Mouse (Mus musculus): ENCODE measurements around the gene Eml6. TPM values are rescaled to one million over a fixed set of nuclear protein-coding genes. Genes with fewer than 3 reads are reported as not detected.
"Not testable (repeated sequence)": the region's sequence is repeated elsewhere in the genome, so short reads cannot be mapped to it uniquely, and the experiment has no call there.

Gene Eml6
- total RNA-seq, 2 experiments from 2014 or later = 15.2 to 29.4 TPM

DNA sequence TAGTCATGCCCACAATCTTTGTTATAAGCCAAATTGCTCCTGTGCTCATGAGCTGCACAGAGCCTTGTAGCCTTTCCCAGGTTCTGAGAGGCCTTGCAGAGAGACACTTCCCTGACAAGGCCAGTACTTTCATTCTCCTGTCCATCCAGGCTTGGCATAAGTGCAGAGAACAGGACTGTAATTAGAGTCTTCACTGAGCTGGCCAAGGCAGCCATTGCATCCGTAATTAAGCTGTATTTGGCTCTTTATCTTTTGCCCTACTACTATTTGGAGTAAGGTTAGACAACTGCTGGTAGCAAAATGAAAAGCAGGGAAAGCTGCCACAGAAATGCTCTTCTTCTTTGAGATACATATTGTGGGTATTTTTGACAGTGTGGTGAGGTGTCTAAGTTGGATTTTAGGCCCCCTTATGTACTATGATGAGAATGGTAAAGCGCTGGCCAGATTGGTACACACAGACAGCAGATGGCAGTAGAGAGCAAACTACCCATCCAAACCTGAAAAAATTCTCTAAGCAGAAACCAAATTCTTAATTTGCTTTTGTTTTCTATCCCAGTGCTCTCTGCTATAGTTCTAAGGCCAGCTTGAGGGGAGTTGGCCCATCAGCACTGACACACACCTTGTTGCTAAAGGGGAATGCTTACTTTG is 164.0 kb downstream of the Eml6 start:
- intact Hi-C loops (cut with DNase I) = loop anchor here (10.0 kb wide), 1 partner anchor 793 kb away; no protein-coding TSS in a partner anchor
- DNase-seq (ENCODE audit: low spot score in 2 of 2) = peak in 1 of 2 experiments; percentile 41

DNA sequence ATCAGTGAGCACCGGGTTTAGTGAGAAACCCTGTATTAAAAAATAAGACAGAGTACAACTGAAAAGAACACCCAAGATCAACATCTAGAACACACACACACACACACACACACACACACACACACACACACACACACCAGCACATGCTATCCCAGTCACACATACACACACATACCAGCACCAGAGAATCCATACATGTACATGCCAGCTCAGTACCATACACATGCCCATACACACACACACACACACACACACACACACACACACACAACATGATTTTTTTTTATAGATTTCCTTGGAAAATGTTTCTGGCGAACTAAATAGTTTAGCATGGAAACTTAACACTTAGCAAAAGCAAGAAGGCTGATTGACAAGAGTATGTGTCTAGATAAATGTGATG is 164.8 kb downstream of the Eml6 start:
- DNase-seq (ENCODE audit: low spot score in 2 of 2) = no peak
- intact Hi-C loops (cut with DNase I) = loop anchor here (10.0 kb wide), 1 partner anchor 794 kb away; no protein-coding TSS in a partner anchor

DNA sequence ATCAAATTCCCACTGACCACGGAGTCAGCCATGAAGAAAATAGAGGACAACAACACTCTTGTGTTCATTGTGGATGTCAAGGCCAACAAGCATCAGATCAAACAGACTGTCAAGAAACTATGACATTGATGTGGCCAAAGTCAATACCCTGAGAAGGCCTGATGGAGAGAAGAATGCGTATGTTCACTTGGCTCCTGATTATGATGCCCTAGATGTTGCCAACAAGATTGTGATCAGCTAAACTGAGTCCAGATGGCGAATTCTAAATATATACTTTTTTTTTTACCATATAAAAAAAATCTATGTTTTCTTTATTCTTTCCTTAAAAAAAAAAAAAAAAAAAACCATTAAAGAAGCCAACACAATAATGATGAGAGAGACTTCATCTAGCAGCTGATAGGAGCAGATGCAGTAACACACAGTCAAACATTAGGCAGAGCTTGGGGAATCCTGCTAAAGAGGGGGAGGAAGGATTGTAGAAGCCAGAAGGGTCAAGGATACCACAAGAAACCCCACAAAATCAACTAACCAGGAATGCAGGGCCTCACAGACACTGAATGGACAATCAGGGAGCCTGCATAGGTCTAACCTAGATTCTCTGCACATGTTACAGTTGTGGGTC is 185.1 kb downstream of the Eml6 start:
- DNase-seq (ENCODE audit: low spot score in 2 of 2) = no peak
- intact Hi-C loops (cut with DNase I) = no loop called here

DNA sequence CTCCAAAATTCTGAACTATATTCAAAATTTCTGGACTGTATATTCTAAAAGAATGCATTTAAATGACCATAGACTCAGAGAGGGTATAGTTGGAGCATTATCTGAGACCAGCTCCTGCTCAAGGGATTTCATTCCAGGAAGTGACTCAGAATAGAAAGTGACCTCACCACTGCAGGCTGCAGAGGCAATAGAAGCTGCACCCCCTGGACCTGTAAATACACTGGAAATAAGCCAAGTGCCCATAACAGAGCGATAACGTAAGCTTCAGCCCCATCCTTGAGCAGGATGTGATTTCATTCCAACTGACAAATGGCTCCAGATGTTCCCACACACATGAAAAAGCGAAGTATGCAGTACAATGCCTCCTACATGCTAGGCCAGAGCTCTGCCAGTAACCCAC is 186.1 kb downstream of the Eml6 start:
- intact Hi-C loops (cut with DNase I) = no loop called here
- no peak for DNase-seq (ENCODE audit: low spot score in 2 of 2)

DNA sequence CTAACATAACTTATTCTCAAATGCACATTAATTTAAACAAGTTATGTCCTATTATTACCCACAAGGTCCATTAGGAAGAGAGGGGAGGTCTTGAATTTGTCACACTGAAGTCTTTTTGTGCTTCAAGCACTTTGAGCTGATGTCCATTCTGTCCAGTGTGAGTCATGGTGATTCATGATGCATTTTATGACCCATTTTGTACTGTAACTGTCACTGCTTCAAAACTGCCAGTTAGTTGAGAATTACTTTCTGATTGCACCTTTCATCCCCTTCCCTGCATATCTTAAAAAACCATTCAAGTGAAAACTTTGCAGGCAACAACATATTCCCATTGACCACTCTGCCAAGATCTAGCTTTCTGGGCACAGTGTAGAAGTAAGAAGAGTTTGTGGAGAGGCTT is 188.8 kb downstream of the Eml6 start:
- intact Hi-C loops (cut with DNase I) = no loop called here
- DNase-seq (ENCODE audit: low spot score in 2 of 2) = no peak

DNA sequence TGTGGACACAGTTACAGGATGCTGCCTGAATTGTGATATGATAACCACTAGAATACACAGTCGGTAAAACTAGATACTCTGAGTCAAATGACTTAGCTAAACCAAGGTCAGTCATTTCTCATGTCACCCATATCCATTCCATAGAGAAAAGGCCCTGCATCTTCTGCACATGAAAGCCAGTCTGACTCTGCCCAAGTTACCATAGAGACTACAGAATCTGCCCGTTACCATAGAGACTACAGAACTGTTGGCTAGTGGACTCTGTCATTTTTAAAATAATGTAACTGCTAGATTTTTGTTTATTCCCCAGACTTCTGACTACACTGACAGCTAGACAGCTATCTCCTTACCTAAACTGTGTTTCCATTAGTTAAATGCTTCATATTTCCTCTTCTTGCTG is 198.1 kb downstream of the Eml6 start:
- DNase-seq (ENCODE audit: low spot score in 2 of 2) = no peak
- intact Hi-C loops (cut with DNase I) = no loop called here

DNA sequence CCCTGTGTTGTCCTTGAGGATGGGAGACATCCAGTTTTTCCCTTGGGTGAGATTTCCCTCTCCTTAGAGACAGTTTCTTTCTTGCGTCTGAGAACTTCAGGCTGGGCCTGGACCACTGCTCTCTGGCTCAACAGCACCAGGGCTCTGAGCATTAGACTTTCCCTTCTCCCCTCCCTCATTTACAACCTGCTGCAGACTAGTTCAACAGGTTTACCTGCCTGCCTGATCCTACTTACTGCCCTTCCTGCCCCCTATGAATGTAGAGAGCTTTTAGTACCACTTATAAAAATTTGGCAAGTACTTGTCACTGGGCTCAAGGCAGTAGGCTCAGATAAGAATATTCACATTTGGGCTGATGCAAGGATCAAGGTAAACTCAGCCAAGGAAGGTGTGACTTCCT is 199.8 kb downstream of the Eml6 start:
- DNase-seq (ENCODE audit: low spot score in 2 of 2) = no peak
- intact Hi-C loops (cut with DNase I) = no loop called here

DNA sequence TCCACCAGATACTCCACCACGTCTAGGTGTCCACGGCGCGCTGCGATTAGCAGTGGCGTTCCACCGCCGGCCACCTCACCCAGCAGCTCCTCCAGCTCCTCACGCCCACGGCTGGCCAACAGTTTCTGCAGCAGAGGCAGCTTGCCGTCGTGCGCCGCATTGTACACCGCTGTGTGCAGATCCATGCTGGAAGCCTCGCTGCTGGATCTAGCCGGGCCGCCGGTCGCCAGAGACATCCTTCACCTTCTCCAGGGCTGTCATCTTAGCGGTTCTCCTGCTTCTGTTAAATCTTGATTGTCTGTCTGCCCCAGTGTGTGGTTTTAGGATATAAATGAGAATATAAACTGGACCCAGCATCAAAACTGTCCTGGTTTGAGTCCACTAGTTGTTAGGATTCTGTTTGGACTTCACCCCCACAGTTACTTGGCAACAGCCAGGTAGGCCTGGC is 200.5 kb downstream of the Eml6 start, which contains the start of gene 4931440F15Rik:
Gene 4931440F15Rik, minus strand, starts transcription at position 398 of the 448 bp plus-strand sequence.
- intact Hi-C loops (cut with DNase I); DNase-seq (ENCODE audit: low spot score in 2 of 2): not testable (repeated sequence)

DNA sequence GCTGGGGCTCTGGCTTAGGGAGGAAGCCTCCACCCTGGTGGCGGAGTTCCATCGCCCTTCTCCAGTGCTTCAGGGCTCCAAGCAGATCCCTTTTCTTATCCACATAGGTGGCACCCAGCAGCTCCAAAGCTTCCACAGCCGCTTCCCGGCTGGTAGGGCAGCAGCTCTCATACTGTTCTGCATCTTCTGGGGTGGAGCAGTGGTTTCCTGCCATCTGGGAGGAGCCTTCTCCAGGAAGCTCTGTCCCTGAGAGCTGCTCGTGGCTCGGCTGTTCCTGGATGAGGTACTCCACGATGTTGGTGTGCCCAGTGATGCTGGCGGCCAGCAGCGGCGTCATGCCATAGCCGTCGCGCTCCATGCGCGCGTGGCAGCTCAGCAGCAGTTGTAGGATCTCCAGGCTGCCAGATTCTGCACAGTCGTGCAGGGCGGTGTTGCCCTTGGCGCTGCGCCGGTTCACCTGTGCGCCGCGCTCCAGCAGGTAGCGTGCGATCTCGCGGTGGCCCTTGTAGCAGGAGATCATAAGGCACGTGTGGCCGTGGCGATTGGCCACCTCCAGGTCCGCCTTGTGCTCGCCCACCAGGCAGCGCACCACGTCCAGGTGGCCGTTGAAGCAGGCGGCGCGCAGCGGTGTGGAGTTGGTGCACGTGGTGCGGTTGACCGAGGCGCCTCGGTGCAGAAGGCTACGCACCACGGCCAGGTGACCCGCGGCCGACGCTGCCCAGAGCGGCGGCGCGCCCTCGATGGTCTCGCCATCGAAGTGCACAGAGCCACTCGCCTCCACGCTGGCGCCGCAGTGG is 201.2 kb downstream of the Eml6 start:
- intact Hi-C loops (cut with DNase I); DNase-seq (ENCODE audit: low spot score in 2 of 2): not testable (repeated sequence)

DNA sequence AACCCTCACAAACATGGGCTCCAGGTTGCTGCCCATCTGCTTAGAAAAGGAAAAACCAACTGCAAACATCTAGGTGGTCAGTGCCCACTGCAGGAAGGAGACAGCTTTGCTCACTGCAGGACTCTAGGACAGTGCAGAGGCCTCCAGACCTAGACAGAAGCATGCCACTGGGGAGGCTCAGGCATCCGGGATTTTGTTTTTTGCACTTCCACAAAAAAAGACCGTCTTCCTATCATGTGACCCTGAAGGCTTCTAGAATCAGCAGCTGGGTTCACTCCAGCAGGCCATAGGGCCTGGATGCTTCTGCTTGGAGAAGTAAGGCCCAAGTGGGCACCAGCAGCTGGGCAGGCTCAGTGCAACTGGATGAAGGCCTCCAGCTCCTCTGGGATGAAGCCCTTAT is 202.7 kb downstream of the Eml6 start:
- DNase-seq (ENCODE audit: low spot score in 2 of 2) = no peak
- intact Hi-C loops (cut with DNase I) = no loop called here

DNA sequence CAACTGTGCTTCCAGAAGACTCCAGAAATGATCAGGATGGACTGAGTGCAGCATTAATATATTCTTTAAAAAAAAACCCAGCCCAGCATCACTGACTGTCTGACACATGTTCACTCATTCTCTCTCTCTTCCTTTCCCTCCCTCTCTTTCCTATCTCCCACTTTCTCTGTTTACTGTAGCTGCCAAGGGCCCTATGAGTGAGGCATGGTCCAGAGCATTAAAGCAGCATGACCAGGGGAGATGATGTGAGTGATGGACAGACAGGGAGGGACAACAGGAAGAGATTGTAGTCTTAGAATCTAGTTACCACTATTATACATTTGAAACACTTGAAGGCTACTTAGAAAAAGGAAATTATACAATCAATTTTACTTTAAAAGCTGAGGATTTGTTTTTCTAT is 210.2 kb downstream of the Eml6 start:
- intact Hi-C loops (cut with DNase I) = no loop called here
- no peak for DNase-seq (ENCODE audit: low spot score in 2 of 2)

DNA sequence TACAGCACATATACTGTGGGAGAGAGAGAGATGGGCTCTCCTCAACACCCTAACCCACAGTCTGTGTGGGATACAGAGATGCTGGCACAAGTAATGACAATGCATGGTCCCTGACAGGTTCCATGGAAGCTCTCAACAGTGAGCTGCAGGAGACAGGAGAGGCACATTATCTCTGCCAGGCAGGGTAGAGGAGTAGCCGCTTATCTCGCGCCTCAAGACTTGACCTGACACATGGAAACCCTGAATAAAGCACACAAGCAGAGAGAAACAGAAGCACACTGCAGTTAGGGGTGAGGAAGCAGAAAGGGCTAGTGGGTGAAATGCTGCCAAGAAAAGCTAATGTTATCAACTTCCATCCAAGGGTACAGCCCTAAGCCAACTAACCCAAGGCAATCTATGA is 210.6 kb downstream of the Eml6 start:
- intact Hi-C loops (cut with DNase I) = no loop called here
- no peak for DNase-seq (ENCODE audit: low spot score in 2 of 2)

DNA sequence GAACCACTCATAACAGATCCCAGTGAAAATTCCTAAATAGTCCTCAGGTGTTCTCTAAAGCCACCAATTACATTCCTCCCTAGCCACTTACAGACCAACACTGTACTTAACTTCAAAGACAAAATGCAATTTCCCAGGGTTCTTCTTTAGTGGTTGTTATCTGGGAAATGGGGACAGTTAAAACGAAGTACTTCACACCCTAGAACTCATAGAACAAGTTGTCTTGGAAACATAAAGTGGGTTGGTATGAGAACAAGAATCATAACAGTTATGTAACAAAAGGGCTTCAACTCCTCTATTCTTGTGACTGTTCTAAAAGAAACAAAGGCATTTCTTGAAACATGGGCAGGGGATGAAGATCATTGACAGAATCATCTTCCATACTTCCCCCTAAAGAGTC is 212.6 kb downstream of the Eml6 start:
- no peak for DNase-seq (ENCODE audit: low spot score in 2 of 2)
- intact Hi-C loops (cut with DNase I) = no loop called here

DNA sequence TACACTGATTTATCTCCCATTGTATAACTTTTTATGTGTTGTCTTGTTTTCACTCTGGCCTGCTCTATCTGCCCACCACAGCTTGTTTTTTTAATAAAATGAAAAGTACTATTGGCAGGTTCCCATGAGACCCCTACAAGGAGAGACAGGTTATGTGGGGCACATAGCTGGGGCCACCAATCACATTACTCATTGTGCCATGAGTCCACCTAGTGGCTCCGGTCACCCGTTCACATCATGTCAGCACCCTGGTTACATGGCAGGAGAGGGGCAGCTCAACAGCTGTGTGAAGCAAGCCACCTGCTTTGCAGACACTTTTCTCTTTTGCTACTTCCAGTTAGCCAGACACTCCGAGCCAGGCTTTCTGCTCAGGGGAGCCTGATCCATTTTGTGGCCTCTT is 213.4 kb downstream of the Eml6 start:
- intact Hi-C loops (cut with DNase I) = no loop called here

DNA sequence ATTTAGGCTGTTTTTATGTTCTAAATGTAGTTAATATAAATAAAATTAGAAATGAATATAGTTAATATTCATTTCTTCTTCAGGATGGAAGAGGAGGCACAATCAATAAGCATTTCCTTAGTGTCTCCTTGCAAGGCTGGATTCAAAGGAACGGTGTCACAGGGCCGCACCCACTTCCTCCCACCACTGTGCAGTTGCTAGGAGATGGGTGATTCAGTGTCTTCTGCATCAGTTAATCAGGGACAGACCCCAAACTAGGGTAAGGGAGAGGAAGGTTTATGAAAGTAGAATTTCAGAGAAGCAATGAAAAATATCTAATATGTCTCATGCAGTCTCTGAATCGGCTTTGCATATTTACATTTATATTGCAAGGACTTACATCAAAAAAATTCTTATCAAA is 215.5 kb downstream of the Eml6 start:
- DNase-seq (ENCODE audit: low spot score in 2 of 2) = no peak
- intact Hi-C loops (cut with DNase I) = no loop called here

More for the DNA sequence above, 213.4 kb downstream of the Eml6 start:
- DNase-seq (ENCODE audit: low spot score in 2 of 2) = no peak

DNA sequence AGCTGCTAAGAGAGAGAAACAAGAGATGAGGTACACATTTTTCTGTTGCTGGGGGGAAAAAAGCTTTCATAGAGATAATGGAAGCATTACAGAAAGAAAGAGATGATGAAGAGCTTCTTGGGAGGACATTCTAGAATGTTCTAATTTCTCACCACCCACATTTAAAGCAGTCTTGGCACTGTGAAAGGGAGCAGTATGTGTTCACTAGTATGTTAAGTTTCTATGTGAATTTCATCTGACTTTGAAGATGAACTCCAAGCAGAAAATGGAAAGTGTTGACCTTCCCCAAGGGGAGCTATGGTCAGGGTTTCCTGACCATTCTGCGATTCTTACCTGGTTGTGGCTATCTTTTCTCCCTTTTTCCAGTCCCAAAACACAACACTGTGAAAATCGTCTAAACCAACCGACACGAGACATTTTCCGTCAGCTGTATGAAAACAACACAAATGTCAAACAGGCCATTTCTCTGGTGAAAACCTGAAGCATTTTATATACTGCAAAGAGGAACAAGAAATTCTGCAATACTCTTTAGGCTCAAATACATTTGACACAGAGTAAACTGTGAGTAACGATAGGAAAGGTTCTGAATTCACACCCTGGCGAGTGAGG is 216.7 kb downstream of the Eml6 start:
- intact Hi-C loops (cut with DNase I) = loop anchor here (1.0 kb wide), 1 partner anchor 43 kb away; no protein-coding TSS in a partner anchor
- DNase-seq (ENCODE audit: low spot score in 2 of 2) = no peak

DNA sequence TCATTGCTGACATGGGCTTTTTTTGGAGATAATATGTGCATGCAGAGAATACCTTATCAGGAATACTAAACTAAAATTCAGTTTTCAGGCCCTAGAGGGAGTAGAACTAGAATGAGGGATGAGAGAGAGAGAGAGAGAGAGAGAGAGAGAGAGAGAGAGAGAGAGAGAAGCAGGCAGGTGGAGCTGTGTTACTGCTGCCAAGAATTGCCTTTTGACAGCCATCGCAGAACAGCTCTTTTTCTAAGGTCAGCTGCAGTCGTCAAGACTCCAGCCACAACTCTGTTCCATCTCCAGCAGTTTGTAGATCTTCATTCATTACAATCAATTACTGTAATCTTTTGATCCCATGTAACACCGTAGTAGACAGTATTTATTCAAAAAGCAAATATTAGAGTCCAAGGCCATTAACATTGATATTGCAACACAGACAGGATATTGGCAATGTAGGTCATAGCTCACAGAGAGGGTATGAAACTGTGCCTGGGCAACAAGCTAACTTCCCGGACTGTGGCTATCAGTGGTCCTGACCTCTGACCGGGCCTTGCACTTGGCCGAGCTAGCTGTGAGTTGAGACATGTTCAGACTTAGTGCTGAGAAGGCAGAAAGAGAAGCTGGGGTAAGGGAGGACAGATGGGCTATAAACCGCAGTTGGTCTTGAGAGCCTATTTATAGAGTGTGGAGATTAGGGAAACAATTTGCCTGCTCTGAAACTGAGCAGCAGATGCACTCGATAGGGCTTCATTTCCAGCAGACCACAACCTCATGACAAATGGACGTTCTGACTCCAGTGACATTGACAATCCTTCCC is 217.5 kb downstream of the Eml6 start:
- intact Hi-C loops (cut with DNase I) = no loop called here

DNA sequence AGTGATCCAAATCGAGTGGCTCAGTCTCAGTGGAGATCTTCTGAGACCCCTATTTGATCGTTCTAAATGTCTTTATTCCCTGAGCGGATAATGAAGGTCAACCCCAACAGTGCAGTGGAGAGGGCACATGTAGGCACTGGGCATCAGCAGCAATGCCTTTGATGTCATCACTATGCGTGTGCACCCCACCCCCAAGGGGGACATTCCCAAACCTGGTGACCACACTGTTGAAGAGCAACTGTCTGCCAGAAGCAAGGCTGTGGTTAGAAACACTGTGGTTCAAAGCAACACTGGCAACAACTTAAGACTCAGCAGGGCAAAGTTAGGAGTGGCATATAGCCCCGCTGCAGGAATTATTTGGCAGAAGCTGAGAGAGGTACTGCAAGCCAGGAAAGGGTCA is 218.5 kb downstream of the Eml6 start:
- intact Hi-C loops (cut with DNase I) = no loop called here
- no peak for DNase-seq (ENCODE audit: low spot score in 2 of 2)

More for the DNA sequence above, 217.5 kb downstream of the Eml6 start:
- DNase-seq (ENCODE audit: low spot score in 2 of 2) = no peak
